Mouse (Mus musculus): ENCODE results near the gene Ccar1. TPM values are rescaled to one million over a fixed set of nuclear protein-coding genes. Genes with fewer than 3 reads are reported as not detected.
"Not testable (repeated sequence)": the region's sequence is repeated elsewhere in the genome, so short reads cannot be mapped to it uniquely, and the experiment has no call there.

Ccar1 gene
- total and polyA plus RNA-seq, 2 experiments from 2014 or later, result 49.9 to 78.5 TPM

- no peak overlapping the region for H3K4me3 ChIP-seq (ENCODE audit: low read depth, low read length)
- no peaks in the 10 kb centered on the region for H3K36me3 ChIP-seq (ENCODE audit: insufficient read depth, low read length)
- WGBS, result 44% methylated on average over 4 of the region's 4 CpGs
- no peaks in the 10 kb centered on the region for H3K27me3 ChIP-seq (ENCODE audit: insufficient read depth, low read length)
- no peak overlapping the region for H3K4me2 ChIP-seq (ENCODE audit: low read depth, low read length, poor library complexity, severe bottlenecking)
- no peaks in the 10 kb centered on the region for H3K9me3 ChIP-seq (ENCODE audit: low read length)
- ATAC-seq (ENCODE audit: low FRiP score) (no peak), DNase-seq (ENCODE audit: low spot score) (no peak)
- no peak overlapping the region for H3K9ac ChIP-seq (replicated peaks; ENCODE audit: low read length, poor library complexity, severe bottlenecking)
- no peak for TF ChIP-seq CTCF (IDR thresholded peaks at IDR 0.05)
- no peaks in the 10 kb centered on the region; the same call in 1 of the 2 replicates for H3K4me1 ChIP-seq (ENCODE audit: insufficient read depth, low read length)
- no peak overlapping the region for H3K27ac ChIP-seq (ENCODE audit: low read depth, low read length)
Measured at GRCm38 (mm10) chr10:62722701-62723100, 69.4 kb downstream of the Ccar1 start.

GRCm38 (mm10) chr10:62720574-62720973, 71.5 kb downstream of the Ccar1 start:
- H3K27ac ChIP-seq (ENCODE audit: low read depth, low read length); H3K4me2 ChIP-seq (ENCODE audit: low read depth, low read length, poor library complexity, severe bottlenecking); H3K9me3 ChIP-seq (ENCODE audit: low read length); DNase-seq (ENCODE audit: low spot score); H3K36me3 ChIP-seq (ENCODE audit: insufficient read depth, low read length); ATAC-seq (ENCODE audit: low FRiP score); H3K9ac ChIP-seq (replicated peaks; ENCODE audit: low read length, poor library complexity, severe bottlenecking); H3K27me3 ChIP-seq (ENCODE audit: insufficient read depth, low read length); H3K4me3 ChIP-seq (ENCODE audit: low read depth, low read length); H3K4me1 ChIP-seq (ENCODE audit: insufficient read depth, low read length): not testable (repeated sequence)
- WGBS, result 92% methylated on average over 7 of the region's 8 CpGs

- Histone ChIP-seq H3K4me2 (ENCODE audit: low read depth, low read length, poor library complexity, severe bottlenecking) (no peak overlapping the region), H3K4me1 (ENCODE audit: insufficient read depth, low read length) (no peaks in the 10 kb centered on the region), H3K9ac (replicated peaks; ENCODE audit: low read length, poor library complexity, severe bottlenecking) (no peak overlapping the region), H3K27ac (ENCODE audit: low read depth, low read length) (no peak overlapping the region), H3K27me3 (ENCODE audit: insufficient read depth, low read length) (no peaks in the 10 kb centered on the region), H3K9me3 (ENCODE audit: low read length) (no peaks in the 10 kb centered on the region), H3K4me3 (ENCODE audit: low read depth, low read length) (no peak overlapping the region), H3K36me3 (ENCODE audit: insufficient read depth, low read length) (no peaks in the 10 kb centered on the region)
- no peak for DNase-seq (ENCODE audit: low spot score)
- TF ChIP-seq CTCF (IDR thresholded peaks at IDR 0.05), result no peak
- 79% methylated on average over 10 of the region's 10 CpGs for WGBS
- no peak for ATAC-seq (ENCODE audit: low FRiP score)
Measured at GRCm38 (mm10) chr10:62713457-62713856, 78.6 kb downstream of the Ccar1 start.

- no peak for TF ChIP-seq CTCF (IDR thresholded peaks at IDR 0.05)
- no peak for DNase-seq (ENCODE audit: low spot score)
- H3K36me3 ChIP-seq (ENCODE audit: insufficient read depth, low read length), result no peaks in the 10 kb centered on the region
- H3K9me3 ChIP-seq (ENCODE audit: low read length), result no peaks in the 10 kb centered on the region
- no peak overlapping the region for H3K4me2 ChIP-seq (ENCODE audit: low read depth, low read length, poor library complexity, severe bottlenecking)
- H3K27ac ChIP-seq (ENCODE audit: low read depth, low read length), result no peak overlapping the region
- no peaks in the 10 kb centered on the region for H3K27me3 ChIP-seq (ENCODE audit: insufficient read depth, low read length)
- 85% methylated on average over 4 of the region's 4 CpGs for WGBS
- no peak for ATAC-seq (ENCODE audit: low FRiP score)
- no peak overlapping the region for H3K9ac ChIP-seq (replicated peaks; ENCODE audit: low read length, poor library complexity, severe bottlenecking)
- no peaks in the 10 kb centered on the region for H3K4me1 ChIP-seq (ENCODE audit: insufficient read depth, low read length)
- H3K4me3 ChIP-seq (ENCODE audit: low read depth, low read length), result no peak overlapping the region
Measured at GRCm38 (mm10) chr10:62703579-62703978, 88.5 kb downstream of the Ccar1 start.

GRCm38 (mm10) chr10:62702436-62702835, 89.7 kb downstream of the Ccar1 start:
- H3K9me3 ChIP-seq (ENCODE audit: low read length), result no peaks in the 10 kb centered on the region
- WGBS, result 87% methylated on average over 4 of the region's 4 CpGs
- no peaks in the 10 kb centered on the region for H3K36me3 ChIP-seq (ENCODE audit: insufficient read depth, low read length)
- no peaks in the 10 kb centered on the region for H3K4me1 ChIP-seq (ENCODE audit: insufficient read depth, low read length)
- no peak overlapping the region for H3K9ac ChIP-seq (replicated peaks; ENCODE audit: low read length, poor library complexity, severe bottlenecking)
- no peak for DNase-seq (ENCODE audit: low spot score)
- H3K27ac ChIP-seq (ENCODE audit: low read depth, low read length), result no peak overlapping the region
- no peak overlapping the region for H3K4me2 ChIP-seq (ENCODE audit: low read depth, low read length, poor library complexity, severe bottlenecking)
- no peaks in the 10 kb centered on the region for H3K27me3 ChIP-seq (ENCODE audit: insufficient read depth, low read length)
- TF ChIP-seq CTCF (IDR thresholded peaks at IDR 0.05), result no peak
- no peak overlapping the region for H3K4me3 ChIP-seq (ENCODE audit: low read depth, low read length)
- no peak for ATAC-seq (ENCODE audit: low FRiP score)

Other genes with a start within 250 kb of the Ccar1 start
- 70.5 and 84.2 TPM in 2 replicates for gene Kif1bp, start 213.8 kb downstream of the Ccar1 start, total RNA-seq (2014; rRNA removed)
- gene Kif1bp, start 213.8 kb downstream of the Ccar1 start, polyA plus RNA-seq (2015; fragmentation: Nextera tagmentation; extraction: Ambion mirVana), result 69.2 and 73.4 TPM in 2 replicates
- gene Ddx21, start 190.0 kb downstream of the Ccar1 start, total RNA-seq (2014; rRNA removed), result 16.7 and 20.2 TPM in 2 replicates
- gene Ddx21, start 190.0 kb downstream of the Ccar1 start, polyA plus RNA-seq (2015; fragmentation: Nextera tagmentation; extraction: Ambion mirVana), result 8.7 and 10.6 TPM in 2 replicates
- gene Ddx50, start 141.1 kb downstream of the Ccar1 start, total RNA-seq (2014; rRNA removed), result 40.8 and 61.8 TPM in 2 replicates
- 71.9 and 77.0 TPM in 2 replicates for gene Ddx50, start 141.1 kb downstream of the Ccar1 start, polyA plus RNA-seq (2015; fragmentation: Nextera tagmentation; extraction: Ambion mirVana)
- 6.7 TPM in 2 replicates for gene Stox1, start 66.2 kb downstream of the Ccar1 start, total RNA-seq (2014; rRNA removed)
- gene Stox1, start 66.2 kb downstream of the Ccar1 start, polyA plus RNA-seq (2015; fragmentation: Nextera tagmentation; extraction: Ambion mirVana), result 6.2 and 6.3 TPM in 2 replicates
- 29.0 and 40.5 TPM in 2 replicates for gene Tet1, start 116.7 kb upstream of the Ccar1 start, total RNA-seq (2014; rRNA removed)
- gene Tet1, start 116.7 kb upstream of the Ccar1 start, polyA plus RNA-seq (2015; fragmentation: Nextera tagmentation; extraction: Ambion mirVana), result 31.1 and 34.9 TPM in 2 replicates
- 19.0 and 23.0 TPM in 2 replicates for gene Slc25a16, start 128.3 kb upstream of the Ccar1 start, total RNA-seq (2014; rRNA removed)
- 12.3 and 13.7 TPM in 2 replicates for gene Slc25a16, start 128.3 kb upstream of the Ccar1 start, polyA plus RNA-seq (2015; fragmentation: Nextera tagmentation; extraction: Ambion mirVana)
- 2.0 and 3.5 TPM in 2 replicates for gene Dna2, start 154.7 kb upstream of the Ccar1 start, total RNA-seq (2014; rRNA removed)
- 2.6 and 2.7 TPM in 2 replicates for gene Dna2, start 154.7 kb upstream of the Ccar1 start, polyA plus RNA-seq (2015; fragmentation: Nextera tagmentation; extraction: Ambion mirVana)
- 34.5 and 47.7 TPM in 2 replicates for gene Rufy2, start 187.9 kb upstream of the Ccar1 start, total RNA-seq (2014; rRNA removed)
- gene Rufy2, start 187.9 kb upstream of the Ccar1 start, polyA plus RNA-seq (2015; fragmentation: Nextera tagmentation; extraction: Ambion mirVana), result 60.9 and 65.5 TPM in 2 replicates
- 11.0 and 22.5 TPM in 2 replicates for gene Hnrnph3, start 231.9 kb upstream of the Ccar1 start, total RNA-seq (2014; rRNA removed)
- gene Hnrnph3, start 231.9 kb upstream of the Ccar1 start, polyA plus RNA-seq (2015; fragmentation: Nextera tagmentation; extraction: Ambion mirVana), result 70.3 and 78.7 TPM in 2 replicates
- 0.80 TPM in 1 of 2 replicates, not detected in the other for gene Pbld2, start 232.0 kb upstream of the Ccar1 start, total RNA-seq (2014; rRNA removed)
- gene Pbld2, start 232.0 kb upstream of the Ccar1 start, polyA plus RNA-seq (2015; fragmentation: Nextera tagmentation; extraction: Ambion mirVana), result 0.55 and 1.2 TPM in 2 replicates

All from midbrain, postnatal 0 days (tissue).